Mouse (Mus musculus): ENCODE results near the gene Atxn1.

The Atxn1 gene

DNA sequence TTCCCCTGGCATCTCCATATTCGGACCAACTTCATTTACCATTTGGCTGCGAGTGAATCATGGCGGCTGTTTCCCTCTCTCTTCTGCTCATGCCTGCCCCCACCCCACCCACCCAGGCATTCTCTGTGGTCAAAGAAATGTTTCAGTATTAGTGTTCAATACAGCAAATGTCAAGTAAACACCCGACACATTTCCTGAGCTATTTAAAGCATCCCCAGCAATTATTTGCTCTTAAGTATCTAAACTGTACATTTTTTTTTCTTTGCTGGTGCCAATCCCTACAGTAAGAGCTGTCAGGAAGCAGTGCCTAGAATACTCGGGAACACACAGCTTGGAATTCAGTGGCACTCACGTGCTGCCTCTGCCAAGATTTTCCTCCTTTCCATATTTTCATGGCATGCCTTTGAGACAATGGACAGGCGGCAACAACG lies 32.3 kb downstream of the Atxn1 start:
- DNase-seq (ENCODE audit: extremely low read depth, insufficient read length, low spot score): no peak

DNA sequence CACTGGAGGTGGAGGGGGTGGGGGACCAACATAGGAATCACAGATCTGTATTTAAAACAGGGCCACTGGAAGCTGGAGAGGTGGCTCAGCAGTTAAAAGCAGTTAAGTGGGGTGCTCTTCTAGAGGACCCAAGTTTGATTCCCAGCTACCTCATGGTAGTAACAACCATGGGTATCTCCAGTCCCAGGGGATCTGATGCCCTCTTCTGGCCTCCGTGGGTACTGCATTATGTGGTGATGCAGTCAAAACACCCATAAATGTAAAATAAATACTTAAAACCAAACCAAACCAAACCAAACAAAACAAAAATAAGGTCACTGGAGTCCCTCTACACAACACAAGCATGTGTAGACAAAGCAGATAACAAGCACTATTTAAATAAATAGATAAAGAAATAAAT lies 32.9 kb downstream of the Atxn1 start:
- DNase-seq (ENCODE audit: extremely low read depth, insufficient read length, low spot score): no peak

DNA sequence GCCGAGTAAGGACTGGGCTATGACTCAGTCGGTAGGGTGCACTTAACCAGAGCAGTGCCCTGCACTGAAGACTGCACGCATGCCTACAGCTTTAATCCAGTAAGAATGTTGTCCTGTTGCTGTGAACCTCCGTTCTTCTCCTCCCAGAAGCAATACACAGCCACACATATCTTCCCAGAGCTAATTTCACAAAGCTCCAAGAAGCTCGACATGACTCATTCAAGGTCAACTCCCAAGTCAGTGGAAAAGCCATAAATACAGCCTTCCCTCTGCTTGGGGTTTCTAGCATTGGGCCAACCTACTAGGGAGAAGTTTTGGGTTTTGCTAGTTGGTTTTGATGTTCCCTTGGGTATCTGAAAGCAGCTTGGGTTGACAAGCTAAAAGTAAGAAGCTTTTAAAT lies 33.6 kb downstream of the Atxn1 start:
- peak; percentile 41 for DNase-seq (ENCODE audit: extremely low read depth, insufficient read length, low spot score)

DNA sequence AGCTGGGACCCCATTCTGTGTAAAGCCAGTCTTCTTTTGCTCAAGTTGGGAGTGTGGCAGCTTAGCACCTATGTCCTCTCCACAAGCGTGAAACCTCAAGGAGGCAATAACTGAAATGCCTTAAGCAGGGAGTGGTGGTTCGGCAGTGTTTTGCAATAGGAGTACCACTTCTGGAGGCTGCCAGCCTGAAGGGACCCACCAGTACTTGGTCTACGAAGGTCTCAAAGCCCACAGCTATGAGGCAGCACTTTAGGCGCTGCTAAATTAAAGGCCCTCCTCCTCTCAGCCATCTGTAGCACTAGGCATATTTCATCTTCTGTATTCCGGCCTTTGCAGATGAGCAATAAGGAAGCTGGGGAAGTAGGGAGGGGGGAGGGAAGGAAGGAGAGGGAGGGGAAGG lies 35.1 kb downstream of the Atxn1 start:
- DNase-seq (ENCODE audit: extremely low read depth, insufficient read length, low spot score): no peak

DNA sequence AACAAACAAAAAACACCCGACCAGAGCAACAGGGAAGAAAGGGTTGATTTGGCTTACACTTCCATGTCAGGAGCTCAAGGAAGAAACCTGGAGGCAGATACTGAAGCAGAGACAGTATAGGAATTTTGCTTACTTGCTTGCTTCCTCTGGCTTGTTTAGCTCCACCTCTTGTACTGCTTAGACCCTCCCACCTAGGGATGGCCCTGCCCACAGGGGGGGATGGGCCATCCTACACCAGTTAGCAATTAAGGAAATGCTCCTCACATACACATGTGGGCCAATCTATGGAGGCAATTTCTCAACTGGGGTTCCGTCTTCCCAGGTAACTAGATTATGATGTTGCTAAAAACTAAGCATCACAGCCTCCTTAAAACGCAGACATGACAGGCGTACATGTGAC lies 39.5 kb downstream of the Atxn1 start:
- no peak for DNase-seq (ENCODE audit: extremely low read depth, insufficient read length, low spot score)

DNA sequence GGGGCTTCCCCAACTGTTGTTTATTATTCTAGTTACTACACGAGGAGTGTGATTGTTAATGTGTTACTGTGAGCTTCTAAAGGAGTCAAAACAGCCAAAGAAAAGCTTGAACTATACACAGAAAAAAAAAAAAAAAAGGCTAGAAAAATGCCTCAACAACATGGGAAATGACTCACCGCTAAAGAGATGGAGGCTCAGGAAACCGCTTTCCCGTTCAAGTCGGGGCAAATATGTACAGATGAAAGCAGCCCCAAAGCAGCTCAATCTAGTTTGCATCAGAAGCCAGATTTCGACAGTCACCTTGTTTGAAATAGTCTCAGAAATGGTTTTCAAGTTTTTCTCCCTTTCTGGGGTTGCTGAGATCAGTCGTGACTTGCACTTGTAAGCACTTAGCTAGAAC lies 40.3 kb downstream of the Atxn1 start:
- no peak for DNase-seq (ENCODE audit: extremely low read depth, insufficient read length, low spot score)

DNA sequence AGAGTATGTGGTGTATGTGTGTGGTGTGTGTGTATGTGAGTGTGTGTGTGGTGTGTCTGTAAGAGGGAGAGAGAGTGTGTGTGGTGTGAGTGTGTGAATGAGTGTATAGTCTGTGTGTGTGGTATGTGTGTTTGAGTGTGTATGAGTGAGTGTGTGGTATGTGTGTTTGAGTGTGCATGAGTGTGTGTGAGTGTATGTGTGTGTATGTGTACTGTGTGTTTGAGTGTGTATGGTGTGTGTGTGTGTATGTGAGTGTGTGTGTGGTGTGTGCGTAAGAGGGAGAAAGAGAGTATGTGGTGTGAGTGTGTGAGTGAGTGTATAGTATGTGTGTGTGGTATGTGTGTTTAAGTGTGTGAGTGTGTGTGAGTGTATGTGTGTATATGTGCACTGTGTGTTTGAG lies 41.7 kb downstream of the Atxn1 start:
- DNase-seq (ENCODE audit: extremely low read depth, insufficient read length, low spot score): no peak

DNA sequence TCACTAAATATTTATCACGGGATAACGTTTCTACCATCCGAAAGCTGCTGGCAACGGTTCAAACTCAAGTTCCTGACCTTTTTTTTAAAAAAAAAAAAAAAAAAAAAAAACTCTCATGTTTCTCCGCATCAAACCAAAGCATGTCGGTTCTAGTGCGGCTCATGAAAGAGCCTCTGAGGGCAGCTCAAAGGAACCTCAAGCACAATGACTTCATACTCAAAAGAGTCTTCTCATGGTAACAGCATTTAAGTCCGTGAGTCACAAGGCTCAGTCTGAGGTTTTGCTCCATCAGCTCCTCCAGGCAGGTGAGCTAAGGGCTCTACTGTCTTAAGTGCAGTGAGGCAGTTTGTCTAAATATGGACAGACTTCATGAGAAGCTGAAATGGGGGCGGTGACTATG lies 42.3 kb downstream of the Atxn1 start:
- no peak for DNase-seq (ENCODE audit: extremely low read depth, insufficient read length, low spot score)

DNA sequence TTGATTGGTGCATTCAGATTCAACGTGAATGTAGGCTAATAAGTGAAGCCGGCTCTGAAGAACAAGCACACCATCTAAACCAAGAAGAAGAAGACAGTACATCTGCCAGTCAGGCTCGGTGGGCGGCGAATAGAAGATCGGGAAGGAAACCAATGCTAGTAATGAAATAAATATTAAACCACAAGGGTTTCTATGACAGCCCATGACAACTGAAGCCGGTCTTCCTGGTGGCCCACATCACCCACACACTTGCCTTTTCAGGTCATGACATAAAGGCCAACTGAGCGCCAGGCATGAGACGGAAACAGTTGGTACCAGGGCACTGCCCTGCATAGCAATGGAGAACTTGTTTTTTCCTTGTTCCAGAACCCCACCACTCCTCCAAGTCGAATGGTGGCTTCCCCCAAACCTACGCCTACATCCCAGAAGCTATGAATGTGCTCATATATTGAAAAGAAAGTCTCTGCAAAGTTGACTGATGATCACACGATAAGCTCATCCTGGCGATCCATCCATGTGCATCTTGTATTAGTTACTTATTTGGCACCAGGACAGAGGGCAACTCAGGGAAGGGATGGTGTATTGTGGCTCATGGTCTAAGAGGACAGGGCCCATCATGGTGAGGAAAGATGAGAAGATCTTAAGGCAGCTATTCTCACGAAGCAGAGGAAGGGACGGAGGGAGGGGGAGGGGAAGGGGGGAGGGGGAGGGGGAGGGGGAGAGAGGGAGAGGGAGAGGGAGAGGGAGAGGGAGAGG lies 45.7 kb downstream of the Atxn1 start:
- no peak for DNase-seq (ENCODE audit: extremely low read depth, insufficient read length, low spot score)

DNA sequence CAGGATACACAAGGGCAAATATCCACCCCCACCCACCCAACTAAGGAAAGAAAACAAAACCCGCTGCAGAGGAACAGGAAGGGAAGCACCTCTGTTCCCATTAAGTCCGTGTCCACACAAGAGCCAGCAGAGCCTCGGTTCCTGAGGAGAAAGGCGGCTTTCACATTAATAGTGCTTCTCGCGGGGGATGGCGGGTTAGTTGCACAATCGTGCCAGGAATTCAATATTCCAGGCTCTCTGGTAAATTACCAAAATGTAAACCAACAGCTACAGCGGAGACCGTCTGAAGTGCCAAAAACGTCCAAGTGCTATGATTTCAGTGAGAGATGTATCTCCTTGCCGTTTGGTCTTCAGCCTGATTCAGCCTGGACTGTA lies 46.8 kb downstream of the Atxn1 start:
- no peak for DNase-seq (ENCODE audit: extremely low read depth, insufficient read length, low spot score)

DNA sequence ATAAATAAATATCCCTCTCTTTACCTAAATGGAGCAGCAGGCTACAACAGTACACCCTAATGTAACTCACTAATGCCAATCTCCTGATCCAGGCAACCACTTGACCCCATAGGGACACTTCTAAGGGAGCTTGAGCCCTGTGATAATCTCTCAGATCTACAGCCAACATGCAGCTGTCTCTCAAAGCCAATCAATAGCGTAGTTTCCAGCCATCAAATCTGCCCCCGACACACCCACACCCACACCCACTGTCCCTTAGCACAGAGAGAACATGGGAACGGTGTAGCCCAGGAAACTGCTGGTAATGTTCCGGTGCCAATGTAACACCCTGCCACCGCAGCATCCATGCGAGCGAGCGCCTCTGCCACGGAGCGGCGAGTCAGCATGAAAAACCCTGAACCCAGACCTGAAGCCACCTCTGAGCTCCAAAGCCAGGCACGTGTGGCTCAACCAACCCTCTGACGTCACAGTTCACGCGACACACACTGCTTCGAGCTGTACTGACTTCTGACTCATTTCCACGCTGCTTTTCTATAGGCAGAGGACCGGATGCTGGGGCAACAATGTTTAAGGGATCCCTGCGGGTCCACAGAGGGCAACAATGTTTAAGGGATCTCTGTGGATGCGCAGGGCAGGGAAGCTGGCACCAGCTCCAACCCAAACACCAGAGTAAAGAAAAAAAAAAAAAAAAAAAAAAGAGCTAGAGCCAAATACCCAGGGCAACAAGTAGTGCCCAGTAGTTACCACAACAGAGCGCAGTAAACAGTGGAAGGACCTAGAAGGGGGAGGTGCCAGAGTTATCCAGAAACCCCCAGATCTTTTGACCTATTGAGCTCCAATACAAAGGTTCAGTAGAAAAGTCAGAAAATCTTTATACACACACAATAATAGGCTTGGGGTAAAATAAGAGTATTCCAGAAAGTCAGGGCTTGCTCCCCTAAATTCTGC lies 47.5 kb downstream of the Atxn1 start:
- DNase-seq (ENCODE audit: extremely low read depth, insufficient read length, low spot score): no peak

DNA sequence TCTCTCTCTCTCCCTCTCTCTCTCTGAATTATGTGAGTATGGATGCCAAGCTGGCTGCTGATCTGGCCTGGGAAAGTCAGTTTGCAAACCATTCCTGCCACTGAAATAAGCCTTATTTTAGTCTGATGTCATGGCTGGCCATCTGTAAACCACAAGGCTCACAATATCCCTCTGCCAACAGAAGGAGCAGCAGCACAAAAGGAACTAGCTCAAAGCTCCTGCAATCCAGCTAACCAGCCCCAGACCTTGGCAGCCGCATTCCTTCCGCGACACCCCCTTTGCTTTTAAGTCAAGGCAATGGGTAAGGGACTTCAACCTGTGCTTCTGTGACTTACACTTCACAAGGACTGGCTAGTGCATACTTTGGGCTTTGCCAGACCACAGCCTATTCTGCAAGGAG lies 48.9 kb downstream of the Atxn1 start:
- peak; percentile 32 for DNase-seq (ENCODE audit: extremely low read depth, insufficient read length, low spot score)

DNA sequence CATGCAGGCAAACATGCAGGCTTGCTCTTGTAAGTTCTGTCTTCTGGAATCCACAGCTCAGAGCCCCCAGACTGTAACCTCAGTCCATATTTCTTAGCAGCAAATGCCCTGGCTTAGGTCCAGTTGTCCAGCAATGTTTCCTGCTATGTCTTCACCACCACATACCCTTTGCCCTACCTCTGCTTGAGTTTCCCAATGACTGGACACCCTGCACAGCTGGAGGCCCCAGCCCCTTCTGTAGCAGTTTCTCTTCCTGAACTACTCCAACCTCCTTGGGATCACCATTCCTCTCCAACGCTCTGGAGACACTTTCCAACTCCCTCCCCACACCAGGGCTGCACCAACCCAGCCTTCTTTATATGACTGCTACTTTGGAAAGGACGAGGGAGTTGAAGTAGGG lies 49.8 kb downstream of the Atxn1 start:
- DNase-seq (ENCODE audit: extremely low read depth, insufficient read length, low spot score): no peak

DNA sequence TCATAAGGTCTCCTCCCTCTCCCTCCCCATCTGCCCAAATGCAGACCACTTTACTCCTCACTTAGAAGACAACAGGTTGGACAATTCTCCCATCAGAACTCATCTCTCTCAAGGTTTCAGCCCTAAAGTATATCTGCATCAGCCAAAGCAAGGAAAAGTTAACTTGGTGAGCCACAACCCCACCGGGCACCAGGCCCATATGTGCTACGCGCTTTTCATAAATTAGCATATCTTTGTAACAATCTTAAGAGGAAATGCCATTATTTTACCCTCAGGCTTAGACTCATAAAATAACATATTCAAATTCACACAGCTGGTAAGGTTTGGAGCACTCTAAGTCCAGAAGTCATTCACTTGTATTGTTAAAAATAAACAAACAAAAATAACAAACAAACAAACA lies 50.7 kb downstream of the Atxn1 start:
- DNase-seq (ENCODE audit: extremely low read depth, insufficient read length, low spot score): no peak

DNA sequence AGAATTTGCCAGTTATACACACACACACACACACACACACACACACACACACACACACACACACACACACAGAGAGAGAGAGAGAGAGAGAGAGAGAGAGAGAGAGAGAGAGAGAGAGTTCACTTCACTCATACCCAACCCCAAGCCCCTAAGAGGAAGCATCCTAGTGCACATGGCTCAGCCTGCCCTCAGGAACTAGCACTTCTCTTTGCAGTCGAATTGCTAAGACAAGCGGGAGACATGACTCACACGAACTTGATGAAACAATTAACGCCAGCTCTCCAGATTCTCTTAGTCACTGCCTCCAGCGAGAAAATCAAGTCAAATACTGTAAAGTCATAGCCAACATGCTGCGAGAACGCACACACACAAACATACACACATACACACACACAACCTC lies 53.0 kb downstream of the Atxn1 start:
- no peak for DNase-seq (ENCODE audit: extremely low read depth, insufficient read length, low spot score)

DNA sequence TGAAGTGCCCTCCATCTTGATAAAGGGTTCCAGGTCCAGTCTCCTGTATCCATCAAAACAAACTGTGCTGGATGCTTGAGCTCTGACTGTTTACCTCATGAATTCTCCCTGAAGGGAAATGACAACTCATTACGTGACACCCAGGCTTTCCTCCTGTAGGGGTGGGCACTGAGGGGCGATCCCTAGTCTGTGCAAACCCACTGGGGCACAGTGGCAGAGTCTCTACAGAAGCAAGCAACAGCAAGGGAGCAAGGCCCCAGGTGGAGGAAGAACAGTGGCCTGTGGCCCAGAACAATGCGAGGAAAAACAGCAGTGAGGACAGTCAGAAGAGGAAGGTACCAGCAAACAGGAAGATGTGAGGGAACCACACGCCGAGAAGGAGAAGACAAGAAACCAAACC lies 53.7 kb downstream of the Atxn1 start:
- no peak for DNase-seq (ENCODE audit: extremely low read depth, insufficient read length, low spot score)

DNA sequence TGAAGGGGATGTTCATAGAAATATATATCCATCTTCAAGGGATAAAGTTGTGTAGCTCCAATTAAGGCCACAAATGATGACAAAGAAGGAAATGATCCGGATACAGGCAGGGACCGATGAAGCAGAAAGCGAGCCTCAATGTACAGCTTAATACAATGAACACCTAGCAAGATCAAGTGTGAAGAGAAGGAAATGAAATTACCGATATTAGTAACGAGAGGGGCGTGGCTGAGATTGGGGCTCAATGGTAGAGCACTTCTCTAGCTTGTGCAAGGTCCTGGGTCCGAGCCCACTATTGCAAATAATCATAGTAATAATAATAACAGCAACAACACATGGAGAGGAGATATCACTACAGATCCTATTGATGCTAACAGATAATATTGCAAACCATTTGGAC lies 54.5 kb downstream of the Atxn1 start:
- DNase-seq (ENCODE audit: extremely low read depth, insufficient read length, low spot score): no peak

DNA sequence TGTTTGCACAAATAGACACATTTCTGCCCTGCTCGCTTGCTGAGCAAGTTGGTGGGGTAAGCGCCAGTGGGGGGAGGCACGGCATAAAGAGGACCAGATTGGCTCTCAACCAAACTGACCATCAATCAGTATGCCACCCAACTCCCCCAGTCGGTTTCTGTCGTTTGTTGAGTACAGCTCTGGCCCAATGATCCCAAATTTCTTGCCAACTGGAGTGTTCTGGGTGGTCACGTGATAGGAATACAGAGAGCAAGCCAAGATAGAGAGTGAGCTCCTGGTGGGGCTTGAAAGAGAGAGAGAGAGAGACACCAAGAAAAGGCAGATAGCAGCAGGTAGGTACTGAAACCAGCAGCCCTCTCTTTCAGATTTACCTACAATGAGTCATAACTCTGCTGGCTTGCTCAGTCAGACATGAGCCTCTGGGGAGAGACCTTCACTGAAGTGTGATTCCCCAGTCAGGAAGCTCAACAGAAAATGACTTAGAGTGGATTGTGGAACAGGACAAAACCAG lies 57.6 kb downstream of the Atxn1 start:
- DNase-seq (ENCODE audit: extremely low read depth, insufficient read length, low spot score): no peak

DNA sequence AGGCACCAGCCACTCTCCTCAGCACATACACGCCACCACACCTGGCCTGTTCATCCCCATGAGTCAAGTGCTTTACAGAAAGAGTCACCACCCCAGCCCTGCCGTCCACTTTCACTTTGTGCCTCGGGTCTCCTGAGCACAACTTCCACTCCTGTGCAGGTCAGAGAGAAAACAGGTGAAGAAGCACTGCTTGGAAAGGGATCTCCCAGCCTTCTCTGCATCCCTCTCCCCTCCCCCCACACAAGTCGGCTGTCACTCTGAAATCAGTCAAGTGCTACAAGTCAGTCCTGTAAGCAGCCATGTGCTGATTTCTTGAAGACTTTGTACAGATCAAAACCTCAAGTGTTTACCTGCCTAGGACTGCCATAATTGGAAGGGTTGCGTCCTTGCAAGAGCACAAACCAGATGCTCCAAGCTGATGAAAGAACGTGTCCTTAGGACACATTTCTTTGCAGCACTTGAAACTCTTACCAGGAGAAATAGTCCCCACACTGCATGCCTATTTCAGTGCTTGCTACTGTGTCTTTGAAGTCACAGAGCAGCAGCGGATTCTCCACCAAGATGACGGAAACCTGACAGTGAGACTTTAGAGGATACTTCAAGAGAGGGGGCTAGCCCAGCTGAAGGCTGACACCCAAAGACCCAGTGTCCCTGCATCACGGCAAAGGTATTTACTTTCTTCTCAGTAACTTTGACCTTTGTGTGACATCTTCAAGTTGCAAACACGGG lies 58.2 kb downstream of the Atxn1 start:
- DNase-seq (ENCODE audit: extremely low read depth, insufficient read length, low spot score): no peak

DNA sequence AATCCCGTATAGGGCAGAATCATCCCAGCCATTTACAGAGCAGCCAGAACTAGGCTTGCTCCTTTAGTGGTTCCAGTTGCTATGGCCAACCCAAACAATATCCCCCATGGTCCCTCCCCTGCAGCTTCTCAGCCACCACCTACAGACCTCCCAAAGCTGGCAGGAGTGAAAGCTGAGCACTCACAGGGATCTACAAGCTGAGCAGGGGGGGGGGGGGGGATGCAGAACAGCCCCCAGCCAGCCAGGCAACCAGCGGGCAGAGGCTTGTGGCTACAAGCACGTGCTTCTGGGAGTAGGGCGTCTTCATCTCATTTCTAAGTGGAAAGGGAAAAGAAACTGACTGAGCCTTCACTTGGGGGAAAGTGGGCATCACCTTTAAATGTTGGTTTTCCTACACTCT lies 59.9 kb downstream of the Atxn1 start:
- no peak for DNase-seq (ENCODE audit: extremely low read depth, insufficient read length, low spot score)

DNA sequence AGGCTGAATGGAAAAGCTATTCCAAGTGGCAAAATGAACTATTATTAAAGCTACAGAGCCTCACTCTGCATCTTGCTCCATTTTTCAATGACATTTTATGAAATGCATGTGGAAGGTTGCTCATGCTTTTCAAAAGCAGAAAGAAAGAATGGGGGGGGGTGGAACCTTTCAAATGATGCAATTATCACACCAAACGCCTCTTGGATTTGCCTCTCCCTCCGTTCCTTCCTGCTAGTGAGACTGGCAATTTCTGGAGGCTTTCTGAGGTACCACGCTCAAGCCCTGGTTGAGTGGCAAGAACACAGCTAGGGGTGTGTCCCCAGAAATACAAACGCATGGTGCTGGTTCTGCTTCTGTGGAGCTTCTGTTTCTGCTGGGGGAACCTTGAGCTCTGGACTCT lies 60.4 kb downstream of the Atxn1 start:
- DNase-seq (ENCODE audit: extremely low read depth, insufficient read length, low spot score): no peak
